Mouse (Mus musculus) midbrain, embryonic 12.5 days (tissue): Measurements from ENCODE around the gene Ppil6. TPM values are rescaled to one million over a fixed set of nuclear protein-coding genes. Genes with fewer than 3 reads are reported as not detected.
"Not testable (repeated sequence)": the region's sequence is repeated elsewhere in the genome, so short reads cannot be mapped to it uniquely, and the experiment has no call there.

ENCODE experiments used
- ATAC-seq: fragments of 200-750 bp; cut with Nextera tagmentation; 2 replicates; pipeline ENCODE4 v1.8.0; 2017; ENCODE audit warnings: low read depth, moderate TSS enrichment, moderate library complexity; ENCODE audit not compliant: low FRiP score
- H3K27ac ChIP-seq: fragments of 300-500 bp; sonication (generic); replicated peaks from 2 replicates; pipeline ENCODE4 v1.5.1; 2016; ENCODE audit warnings: mild to moderate bottlenecking
- H3K27me3 ChIP-seq: fragments of 300-500 bp; sonication (generic); 2 replicates; pipeline ENCODE4 v1.6.1; 2016; ENCODE audit warnings: mild to moderate bottlenecking
- H3K36me3 ChIP-seq: fragments of 300-500 bp; sonication (generic); 2 replicates; pipeline ENCODE4 v1.6.1; 2016
- H3K4me1 ChIP-seq: fragments of 300-500 bp; sonication (generic); 2 replicates; pipeline ENCODE4 v1.6.1; 2016
- H3K4me2 ChIP-seq: fragments of 300-500 bp; sonication (generic); replicated peaks from 2 replicates; pipeline ENCODE4 v1.6.1; 2016; ENCODE audit warnings: mild to moderate bottlenecking, moderate library complexity
- H3K4me3 ChIP-seq: fragments of 300-500 bp; sonication (generic); 2 replicates; pipeline ENCODE4 v1.5.1; 2016; ENCODE audit warnings: mild to moderate bottlenecking
- H3K9ac ChIP-seq: fragments of 300-500 bp; sonication (generic); replicated peaks from 2 replicates; pipeline ENCODE4 v1.6.1; 2016; ENCODE audit warnings: mild to moderate bottlenecking, moderate library complexity
- H3K9me3 ChIP-seq: fragments of 300-500 bp; sonication (generic); 2 replicates; pipeline ENCODE4 v1.6.1; 2016; ENCODE audit warnings: mild to moderate bottlenecking
- WGBS: fragments of 180-500 bp; shearing (Covaris S2); methylation state at CpG from one replicate; pipeline ENCODE4 v1.1.7; 2016; 5-methylcytosine and 5-hydroxymethylcytosine counted together
- polyA plus RNA-seq: library from polyadenylated mRNA; unstranded; fragments of >200 nt; fragmentation: Nextera tagmentation; extraction: Ambion mirVana; gene quantifications from 2 replicates; pipeline ENCODE4 v1.2.1, GENCODE M21; 2016

Ppil6 gene
- polyA plus RNA-seq, 1 experiment from 2014 or later = 0.73 TPM

DNA sequence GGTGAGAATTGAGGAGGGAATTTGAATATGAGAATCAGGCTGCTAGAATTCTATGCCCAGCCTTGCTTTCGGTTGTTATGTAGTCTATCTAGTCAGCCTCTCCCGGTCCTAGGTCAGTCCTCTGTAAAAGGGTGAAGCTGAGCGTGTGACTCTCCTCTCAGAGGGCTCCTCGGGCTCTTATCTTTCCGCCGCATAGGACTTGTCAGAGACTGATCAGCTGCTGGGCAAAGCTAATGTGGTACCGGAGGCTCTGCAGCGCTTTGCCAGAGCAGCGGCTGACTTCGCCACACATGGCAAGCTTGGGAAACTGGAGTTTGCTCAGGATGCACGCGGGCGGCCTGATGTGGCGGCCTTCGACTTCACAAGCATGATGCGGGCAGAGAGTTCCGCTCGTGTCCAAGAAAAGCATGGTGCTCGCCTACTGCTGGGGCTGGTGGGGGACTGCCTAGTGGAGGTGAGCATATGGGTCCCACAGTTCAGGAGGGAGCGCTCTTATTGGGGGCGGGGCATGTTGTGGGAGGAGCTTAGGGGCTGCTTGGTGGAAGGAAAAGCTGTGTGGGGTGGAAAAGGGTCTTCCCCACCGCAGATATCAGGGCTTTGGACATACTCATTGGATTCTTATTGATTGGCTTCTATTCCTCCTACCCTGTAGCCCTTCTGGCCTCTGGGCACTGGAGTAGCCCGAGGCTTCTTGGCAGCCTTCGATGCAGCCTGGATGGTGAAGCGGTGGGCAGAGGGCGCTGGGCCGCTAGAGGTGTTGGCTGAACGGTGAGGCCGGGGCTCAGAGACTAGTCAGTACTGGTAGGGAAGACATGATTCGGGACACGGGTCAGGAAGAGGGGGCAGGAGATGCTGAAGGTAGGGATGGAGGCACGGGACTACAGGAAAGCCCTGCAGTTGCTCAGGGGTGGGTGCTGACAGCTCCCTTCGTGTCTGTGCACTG is 9.0 kb upstream of the Ppil6 start:
- Histone ChIP-seq H3K9me3 (no peaks in the 10 kb centered on the region), H3K27me3 (no peaks in the 10 kb centered on the region), H3K36me3 (peaks cover 61% of the 10 kb centered on the region), H3K27ac (no peak overlapping the region), H3K4me2 (no peak overlapping the region), H3K4me3 (no peak overlapping the region), H3K9ac (no peak overlapping the region), H3K4me1 (peaks cover 19% of the 10 kb centered on the region)
- ATAC-seq = no peak
- WGBS = 75% methylated on average over 33 of the region's 33 CpGs

DNA sequence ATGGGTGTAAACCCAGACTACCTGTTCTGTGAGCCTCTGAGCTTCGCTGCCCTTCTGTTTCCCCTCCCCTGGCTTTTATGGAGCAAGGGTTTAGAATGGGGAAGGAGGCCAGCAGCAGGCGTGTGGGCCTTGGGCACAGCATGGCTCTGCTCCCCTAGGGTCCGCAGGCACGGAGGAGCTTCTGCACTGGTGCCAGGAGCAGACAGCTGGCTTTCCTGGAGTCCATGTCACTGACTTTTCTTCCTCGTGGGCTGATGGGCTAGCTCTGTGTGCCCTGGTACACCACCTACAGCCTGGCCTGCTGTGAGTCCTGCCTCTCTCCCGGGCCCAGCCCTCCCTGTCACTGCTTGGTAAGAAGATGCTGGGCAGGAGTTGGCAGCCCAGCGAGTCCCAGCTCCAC is 7.8 kb upstream of the Ppil6 start:
- Histone ChIP-seq H3K4me1 (peaks cover 21% of the 10 kb centered on the region), H3K4me3 (no peak overlapping the region), H3K36me3 (peaks cover 73% of the 10 kb centered on the region), H3K4me2 (no peak overlapping the region), H3K27ac (no peak overlapping the region), H3K9ac (no peak overlapping the region), H3K9me3 (no peaks in the 10 kb centered on the region), H3K27me3 (no peaks in the 10 kb centered on the region)
- 82% methylated on average over 7 of the region's 7 CpGs for WGBS
- no peak for ATAC-seq

DNA sequence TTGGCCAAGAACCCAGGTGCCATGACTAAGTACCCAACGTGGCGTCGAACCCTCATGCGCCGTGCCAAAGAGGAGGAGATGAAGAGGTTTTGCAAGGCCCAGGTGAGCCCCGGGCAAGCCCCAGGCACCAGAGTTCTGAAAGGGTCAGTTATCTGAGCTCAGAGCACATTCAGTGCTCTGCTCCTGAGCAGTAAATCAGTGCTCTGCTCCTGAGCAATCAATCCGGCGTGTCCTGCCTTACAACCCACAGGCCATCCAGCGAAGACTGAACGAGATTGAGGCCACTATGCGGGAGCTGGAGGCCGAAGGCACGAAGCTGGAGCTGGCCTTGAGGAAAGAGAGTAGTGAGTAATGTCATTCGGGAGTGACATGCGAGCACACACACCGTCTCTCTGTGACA is 4.5 kb upstream of the Ppil6 start:
- Histone ChIP-seq H3K27ac (no peak overlapping the region), H3K36me3 (peaks cover 62% of the 10 kb centered on the region), H3K4me1 (peaks cover 35% of the 10 kb centered on the region), H3K9me3 (no peaks in the 10 kb centered on the region), H3K4me2 (no peak overlapping the region), H3K27me3 (no peaks in the 10 kb centered on the region), H3K9ac (no peak overlapping the region), H3K4me3 (no peak overlapping the region)
- no peak for ATAC-seq
- 95% methylated on average over 16 of the region's 16 CpGs for WGBS

DNA sequence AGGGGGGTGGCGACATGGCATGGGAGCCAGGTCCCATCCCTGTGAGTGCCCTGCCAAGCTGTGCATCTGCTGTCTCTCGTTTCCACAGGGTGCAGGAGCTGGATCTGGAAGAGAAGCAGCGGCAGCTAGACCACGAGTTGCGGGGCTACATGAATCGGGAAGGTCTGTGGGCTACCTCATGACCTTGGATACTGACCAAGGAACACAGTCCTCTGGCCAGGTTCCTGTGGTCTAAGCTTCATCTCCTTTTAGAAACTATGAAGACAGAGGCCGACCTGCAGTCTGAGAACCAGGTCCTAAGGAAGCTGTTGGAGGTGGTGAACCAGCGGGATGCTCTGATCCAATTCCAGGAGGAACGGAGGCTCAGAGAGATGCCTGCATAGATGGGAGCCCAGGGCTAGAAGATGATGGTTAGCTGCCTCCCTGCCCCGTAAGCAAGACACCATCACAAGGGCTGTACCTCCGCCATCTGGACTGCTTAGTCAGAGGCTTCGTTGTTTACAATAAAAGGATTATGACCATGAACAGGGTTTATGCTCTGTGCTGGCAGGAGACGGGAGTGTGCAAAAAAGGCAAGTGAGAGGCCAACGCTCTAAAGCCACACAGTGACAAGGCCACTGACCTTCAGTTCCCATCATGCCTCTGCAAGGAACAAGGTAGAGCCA is 3.6 kb upstream of the Ppil6 start:
- Histone ChIP-seq H3K27me3 (peaks cover 3% of the 10 kb centered on the region; the same call in 1 of the 2 replicates), H3K4me1 (peaks cover 35% of the 10 kb centered on the region), H3K9me3 (no peaks in the 10 kb centered on the region), H3K4me2 (no peak overlapping the region), H3K27ac (peak overlapping the region; percentile 52; the same call in 1 of the 2 replicates), H3K4me3 (no peak overlapping the region), H3K9ac (no peak overlapping the region), H3K36me3 (peaks cover 62% of the 10 kb centered on the region)
- no peak for ATAC-seq
- WGBS = 73% methylated on average over 14 of the region's 14 CpGs

DNA sequence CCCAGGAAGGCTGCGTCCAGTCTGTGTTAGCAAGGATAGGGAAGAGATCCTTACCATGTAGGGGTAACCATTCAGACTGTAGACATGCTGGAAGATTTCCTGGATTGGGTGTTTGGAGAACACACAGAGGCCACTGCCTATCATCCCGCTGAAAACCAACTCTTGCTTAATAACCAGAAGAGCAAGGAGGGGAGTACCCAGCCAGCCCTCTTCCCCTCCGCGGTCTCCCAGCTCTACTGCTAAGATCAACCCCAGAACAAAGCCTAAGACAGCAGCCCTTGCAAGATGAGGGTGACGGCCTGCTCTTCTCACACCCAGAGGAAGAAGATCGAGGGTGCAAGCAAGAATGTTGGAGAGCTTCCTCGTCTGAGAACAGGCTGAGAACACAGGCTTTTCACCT is 1.4 kb upstream of the Ppil6 start:
- H3K4me3 ChIP-seq = peak overlapping the region; percentile 60
- H3K27ac ChIP-seq = no peak overlapping the region
- no peaks in the 10 kb centered on the region for H3K9me3 ChIP-seq
- ATAC-seq = no peak
- 56% methylated on average over 7 of the region's 7 CpGs for WGBS
- peaks cover 3% of the 10 kb centered on the region; the same call in 1 of the 2 replicates for H3K27me3 ChIP-seq
- H3K4me2 ChIP-seq = peak overlapping the region; percentile 96
- peaks cover 42% of the 10 kb centered on the region for H3K36me3 ChIP-seq
- H3K9ac ChIP-seq = peak overlapping the region; percentile 68
- H3K4me1 ChIP-seq = peaks cover 35% of the 10 kb centered on the region

DNA sequence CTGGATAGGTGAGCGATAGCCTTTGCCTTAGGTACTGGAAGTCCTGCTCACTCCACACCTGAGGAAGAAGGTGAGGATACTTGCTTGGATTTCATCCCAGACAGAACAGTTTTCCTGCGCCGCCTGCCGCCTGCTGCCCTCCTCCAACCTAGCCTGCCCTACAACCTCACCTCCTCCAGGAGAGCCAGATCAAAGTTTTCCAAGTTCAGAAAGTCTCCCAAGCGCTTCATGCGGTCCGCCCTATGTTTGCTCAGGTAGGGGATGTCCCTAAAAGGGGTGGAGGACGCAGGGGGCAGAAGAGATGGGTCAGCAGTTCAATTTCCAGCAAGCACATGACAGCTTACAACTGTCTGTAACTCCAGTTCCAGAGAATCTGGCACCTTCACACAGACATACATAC is 945 bp upstream of the Ppil6 start:
- ATAC-seq = no peak
- Histone ChIP-seq H3K4me2 (peak overlapping the region; percentile 96), H3K4me3 (peak overlapping the region; percentile 60), H3K27me3 (peaks cover 3% of the 10 kb centered on the region; the same call in 1 of the 2 replicates), H3K4me1 (peaks cover 35% of the 10 kb centered on the region), H3K9me3 (no peaks in the 10 kb centered on the region), H3K27ac (no peak overlapping the region), H3K36me3 (peaks cover 38% of the 10 kb centered on the region), H3K9ac (peak overlapping the region; percentile 68)
- WGBS = 44% methylated on average over 8 of the region's 8 CpGs

DNA sequence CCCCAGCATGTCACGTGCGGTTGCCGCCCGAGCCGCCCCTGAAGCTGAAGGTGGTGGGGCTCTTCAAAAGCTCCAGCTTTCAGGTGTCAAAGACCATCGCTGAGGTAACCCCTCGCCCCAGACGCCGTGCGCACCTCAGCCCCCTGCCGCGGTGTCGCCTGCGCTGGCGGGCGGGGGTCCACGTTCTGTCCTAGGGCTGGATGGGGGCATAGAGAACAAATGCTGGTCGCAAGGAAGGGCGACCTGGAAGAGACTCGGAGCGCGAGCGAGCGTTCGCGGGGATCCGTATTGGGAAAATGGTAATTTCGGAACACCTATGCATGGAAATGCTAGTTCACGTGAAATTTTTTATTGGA is 257 bp downstream of the Ppil6 start:
- no peaks in the 10 kb centered on the region for H3K9me3 ChIP-seq
- H3K27ac ChIP-seq = no peak overlapping the region
- peak overlapping the region; percentile 60 for H3K4me3 ChIP-seq
- H3K36me3 ChIP-seq = peaks cover 26% of the 10 kb centered on the region
- ATAC-seq = no peak; the same call in 1 of the 2 replicates
- WGBS = 1% methylated on average over 29 of the region's 29 CpGs
- H3K4me1 ChIP-seq = peaks cover 35% of the 10 kb centered on the region
- H3K4me2 ChIP-seq = peak overlapping the region; percentile 96
- H3K27me3 ChIP-seq = peaks cover 3% of the 10 kb centered on the region; the same call in 1 of the 2 replicates
- peak overlapping the region; percentile 68 for H3K9ac ChIP-seq

DNA sequence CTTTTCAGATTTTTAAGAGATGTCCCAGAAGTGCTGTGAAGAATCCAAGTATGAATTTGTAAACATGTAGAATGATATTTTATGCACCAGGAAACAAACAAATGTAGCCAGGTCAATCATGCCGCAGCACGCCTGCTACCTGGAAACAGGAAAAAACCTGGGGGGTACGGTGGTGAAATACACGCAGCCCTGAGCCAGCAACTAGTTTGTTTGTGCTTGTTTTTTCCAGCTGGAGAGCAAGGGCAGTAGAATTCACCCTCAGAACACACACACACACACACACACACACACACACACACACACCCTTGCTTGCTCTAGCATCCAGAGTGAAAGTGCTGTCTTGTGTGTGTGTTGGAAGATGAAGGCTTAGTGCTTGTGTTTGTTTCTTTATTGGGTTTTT is 872 bp downstream of the Ppil6 start:
- H3K9me3 ChIP-seq = no peaks in the 10 kb centered on the region
- H3K9ac ChIP-seq = no peak overlapping the region
- H3K36me3 ChIP-seq = peaks cover 19% of the 10 kb centered on the region
- ATAC-seq = no peak
- 0 out of 2 replicates have a peak overlapping the region, but pooled peaks have one; percentile 96 for H3K4me2 ChIP-seq
- H3K27ac ChIP-seq = no peak overlapping the region
- H3K4me1 ChIP-seq = peaks cover 35% of the 10 kb centered on the region
- H3K4me3 ChIP-seq = no peak overlapping the region
- WGBS = 65% methylated on average over 4 of the region's 4 CpGs
- peaks cover 3% of the 10 kb centered on the region; the same call in 1 of the 2 replicates for H3K27me3 ChIP-seq

DNA sequence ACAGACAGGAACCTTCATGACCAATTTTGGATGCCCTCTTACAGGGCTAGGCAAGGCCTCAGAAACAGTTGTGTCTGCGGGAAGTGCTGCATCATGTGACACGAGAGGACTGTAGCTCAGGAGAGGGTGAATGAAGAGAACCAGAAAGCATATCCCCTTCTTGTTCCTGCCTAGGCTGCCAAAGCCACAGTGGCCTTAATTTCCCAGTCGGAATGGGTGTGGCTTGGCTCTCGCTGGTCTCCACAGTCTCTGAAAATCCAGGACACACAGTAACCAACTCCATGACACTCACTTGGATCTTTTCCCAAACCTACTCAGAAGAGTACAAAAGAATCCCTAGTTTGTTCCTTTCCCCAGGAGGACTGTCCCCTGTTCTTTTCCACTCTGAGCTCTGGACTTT is 10.7 kb downstream of the Ppil6 start:
- Histone ChIP-seq H3K36me3 (no peaks in the 10 kb centered on the region), H3K4me1 (no peaks in the 10 kb centered on the region), H3K9me3 (no peaks in the 10 kb centered on the region), H3K27me3 (no peaks in the 10 kb centered on the region), H3K4me3 (no peak overlapping the region), H3K4me2 (no peak overlapping the region), H3K27ac (no peak overlapping the region), H3K9ac (no peak overlapping the region)
- WGBS = 73% methylated on average over 4 of the region's 4 CpGs
- no peak for ATAC-seq

DNA sequence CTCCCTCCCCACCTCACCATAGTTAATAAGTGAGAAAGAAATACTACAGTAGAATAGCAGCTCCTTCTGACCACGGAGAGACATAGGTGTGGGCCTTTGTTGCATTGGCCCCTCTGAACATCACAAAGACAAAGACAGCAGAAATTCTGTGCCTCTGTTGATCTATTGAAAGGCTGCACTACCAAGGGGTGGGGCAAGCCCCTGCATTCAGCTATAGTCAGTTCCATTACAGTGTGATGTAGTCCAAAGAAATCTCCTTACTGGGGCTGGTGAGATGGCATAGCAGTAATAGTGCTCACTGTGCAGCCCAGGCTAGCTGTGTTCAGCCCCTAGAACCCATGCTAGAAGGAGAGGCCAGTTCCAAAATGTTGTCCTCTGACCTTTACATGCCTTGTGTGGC is 14.8 kb downstream of the Ppil6 start:
- Histone ChIP-seq H3K4me2 (no peak overlapping the region), H3K9me3 (no peaks in the 10 kb centered on the region), H3K36me3 (no peaks in the 10 kb centered on the region), H3K4me3 (no peak overlapping the region), H3K4me1 (no peaks in the 10 kb centered on the region), H3K27me3 (no peaks in the 10 kb centered on the region; the same call in 1 of the 2 replicates), H3K9ac (no peak overlapping the region), H3K27ac (no peak overlapping the region)
- 100% methylated on average over 1 of the region's 1 CpGs for WGBS
- ATAC-seq = 0 out of 2 replicates have a peak, but pooled peaks have one; percentile 47

DNA sequence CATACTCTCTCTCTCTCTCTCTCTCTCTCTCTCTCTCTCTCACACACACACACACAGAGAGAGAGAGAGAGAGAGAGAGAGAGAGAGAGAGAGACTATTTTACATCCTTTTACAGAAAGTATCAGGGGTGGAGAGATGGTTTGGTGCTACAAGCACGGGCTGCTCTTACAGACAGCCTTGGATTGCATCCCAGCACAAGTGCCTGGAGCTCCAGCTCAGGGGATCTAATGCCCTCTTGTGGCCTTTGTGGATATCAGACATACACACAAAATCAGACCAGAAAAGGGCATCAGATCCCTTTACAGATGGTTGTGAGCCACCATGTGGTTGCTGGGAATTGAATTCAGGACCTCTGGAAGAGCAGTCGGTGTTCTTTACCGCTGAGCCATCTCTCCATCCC is 15.2 kb downstream of the Ppil6 start:
- not testable (repeated sequence) for H3K9ac ChIP-seq, H3K27me3 ChIP-seq, H3K4me1 ChIP-seq, H3K4me2 ChIP-seq, H3K4me3 ChIP-seq, ATAC-seq, H3K9me3 ChIP-seq, H3K27ac ChIP-seq, H3K36me3 ChIP-seq
- 3% methylated on average over 3 of the region's 3 CpGs for WGBS

DNA sequence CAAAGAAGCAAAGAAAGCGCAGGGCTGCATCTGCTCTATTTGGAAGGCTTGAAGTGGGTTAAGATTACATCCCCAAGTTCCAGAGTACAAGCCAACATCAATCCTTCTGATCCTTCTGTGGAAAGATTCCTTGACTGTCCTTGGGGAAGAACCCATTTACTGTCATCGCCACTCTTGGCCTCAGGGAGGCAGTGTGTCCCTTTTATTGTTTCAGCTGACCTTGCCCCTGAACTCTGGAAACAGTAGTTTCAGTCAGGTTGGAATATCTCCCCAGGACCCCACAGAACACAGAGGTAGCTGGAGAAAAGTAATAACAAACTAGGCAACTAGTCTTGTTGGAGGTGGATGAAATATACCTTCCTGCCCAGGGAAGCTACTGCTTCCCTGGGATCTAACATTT is 18.9 kb downstream of the Ppil6 start:
- Histone ChIP-seq H3K4me1 (no peaks in the 10 kb centered on the region), H3K36me3 (no peaks in the 10 kb centered on the region), H3K27ac (no peak overlapping the region), H3K4me2 (no peak overlapping the region), H3K27me3 (no peaks in the 10 kb centered on the region; the same call in 1 of the 2 replicates), H3K9me3 (no peaks in the 10 kb centered on the region), H3K9ac (no peak overlapping the region), H3K4me3 (no peak overlapping the region)
- WGBS = 35% methylated on average over 2 of the region's 2 CpGs
- no peak for ATAC-seq
